Mouse (Mus musculus) kidney, adult 2 months (tissue): Measurements from ENCODE around the gene Nbeal1. TPM values are rescaled to one million over a fixed set of nuclear protein-coding genes. Genes with fewer than 3 reads are reported as not detected.
A peak's percentile ranks its signal among the peaks of the same experiment; 100 is the strongest.

ENCODE experiments used
- DNase-seq: peaks from one replicate; pipeline ENCODE4 v3.0.0; 2021
- H3K27ac ChIP-seq: fragments of 200-500 bp; 2 replicates; pipeline ENCODE4 v1.5.1; 2012; ENCODE audit warnings: low read depth, low read length, control low read depth, inconsistent platforms; ENCODE audit not compliant: insufficient read depth
- H3K27me3 ChIP-seq: fragments of 200-500 bp; replicated peaks from 2 replicates; pipeline ENCODE4 v1.6.1; 2012; ENCODE audit warnings: mild to moderate bottlenecking, moderate library complexity, low read length, inconsistent platforms; ENCODE audit not compliant: control insufficient read depth, insufficient read depth
- H3K36me3 ChIP-seq: fragments of 200-500 bp; 2 replicates; pipeline ENCODE4 v1.6.1; 2012; ENCODE audit warnings: mild to moderate bottlenecking, moderate library complexity, low read length, inconsistent platforms; ENCODE audit not compliant: control insufficient read depth, insufficient read depth
- H3K4me1 ChIP-seq: fragments of 200-500 bp; 2 replicates; pipeline ENCODE4 v1.6.1; 2011; ENCODE audit warnings: low read length; ENCODE audit not compliant: control insufficient read depth, insufficient read depth
- H3K4me3 ChIP-seq: fragments of 200-500 bp; 2 replicates; pipeline ENCODE4 v1.5.1; 2011; ENCODE audit warnings: mild to moderate bottlenecking, low read depth, low read length, control low read depth; ENCODE audit not compliant: insufficient read depth
- CTCF ChIP-seq: fragments of 200-500 bp; conservative IDR thresholded peaks from 2 replicates; pipeline ENCODE4 v1.5.1; 2011; ENCODE audit warnings: low read depth, mild to moderate bottlenecking, control low read depth, low read length, moderate library complexity, mixed read lengths; ENCODE audit not compliant: insufficient read depth, insufficient read length
- POLR2A ChIP-seq: fragments of 200-500 bp; IDR thresholded peaks from one replicate; pipeline ENCODE4 v1.6.1; 2011; ENCODE audit warnings: low read depth, low read length, control low read depth
- WGBS: fragments of 180-500 bp; shearing (Covaris S2); methylation state at CpG from one replicate; pipeline ENCODE4 v1.1.7; 2018; 5-methylcytosine and 5-hydroxymethylcytosine counted together
- polyA plus RNA-seq: library from polyadenylated mRNA; depleted of rRNA; stranded (reverse); fragments of >200 nt; gene quantifications from 2 replicates; pipeline ENCODE4 v1.2.3, GENCODE M21; 2012

Gene Nbeal1
- polyA plus RNA-seq, 1 experiment = 3.6 TPM

- Histone ChIP-seq H3K4me1 (no peaks in the 10 kb centered on the region), H3K4me3 (no peak overlapping the region), H3K36me3 (peaks cover 6% of the 10 kb centered on the region), H3K27ac (no peak overlapping the region), H3K27me3 (no peaks in the 10 kb centered on the region)
- 91% methylated on average over 4 of the region's 4 CpGs for WGBS
- TF ChIP-seq CTCF = no peak
- TF ChIP-seq POLR2A = no peak
- no peak for DNase-seq
Measured at GRCm38 (mm10) chr1:60236261-60236660, 55.9 kb downstream of the Nbeal1 start.

DNA sequence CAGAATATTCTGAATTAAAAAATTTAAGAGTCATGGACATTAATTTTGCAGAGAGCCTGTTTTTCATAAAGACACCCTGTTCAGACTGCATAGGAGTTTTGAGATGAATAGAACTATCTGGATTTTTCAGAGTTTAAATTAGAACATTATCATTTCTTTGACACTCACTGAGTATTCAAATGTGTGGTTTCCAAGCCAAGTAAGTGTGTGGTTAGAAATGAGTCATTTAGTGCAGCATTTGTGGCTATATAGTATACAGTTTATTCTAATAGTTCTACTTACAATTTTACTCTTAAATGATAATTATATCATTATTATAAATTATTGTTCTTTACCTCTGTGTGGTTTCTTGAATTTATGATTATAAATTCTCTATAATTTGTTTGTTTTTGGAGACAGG is 60.0 kb downstream of the Nbeal1 start:
- no peak for TF ChIP-seq CTCF
- no peak for TF ChIP-seq POLR2A
- H3K27me3 ChIP-seq = no peaks in the 10 kb centered on the region
- H3K4me1 ChIP-seq = no peaks in the 10 kb centered on the region
- H3K36me3 ChIP-seq = peaks cover 7% of the 10 kb centered on the region
- no peak overlapping the region for H3K4me3 ChIP-seq
- no peak for DNase-seq
- H3K27ac ChIP-seq = no peak overlapping the region

DNA sequence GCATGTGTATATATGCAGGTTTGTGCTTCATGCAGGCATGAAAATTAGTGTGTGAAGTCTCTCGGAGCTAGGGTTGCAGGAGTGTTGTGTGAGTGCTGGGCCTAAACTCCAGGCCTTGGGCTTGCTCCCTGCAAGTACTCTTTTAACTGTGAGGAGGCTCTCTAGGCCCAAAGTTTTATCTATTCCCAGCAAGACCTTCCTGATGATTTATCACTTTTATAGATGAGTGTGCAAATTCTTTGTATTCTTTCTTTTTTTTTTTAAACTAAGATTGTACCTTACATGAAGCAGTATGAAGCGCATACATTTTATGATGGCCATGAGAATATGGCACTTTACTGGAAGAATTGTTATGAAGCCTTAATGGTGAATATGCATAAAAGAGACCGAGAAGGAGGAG is 87.7 kb downstream of the Nbeal1 start:
- Histone ChIP-seq H3K27ac (no peak overlapping the region), H3K4me1 (no peaks in the 10 kb centered on the region), H3K36me3 (peaks cover 9% of the 10 kb centered on the region), H3K4me3 (no peak overlapping the region), H3K27me3 (no peaks in the 10 kb centered on the region)
- TF ChIP-seq POLR2A = no peak
- no peak for TF ChIP-seq CTCF
- DNase-seq = no peak
- 94% methylated on average over 3 of the region's 3 CpGs for WGBS

DNA sequence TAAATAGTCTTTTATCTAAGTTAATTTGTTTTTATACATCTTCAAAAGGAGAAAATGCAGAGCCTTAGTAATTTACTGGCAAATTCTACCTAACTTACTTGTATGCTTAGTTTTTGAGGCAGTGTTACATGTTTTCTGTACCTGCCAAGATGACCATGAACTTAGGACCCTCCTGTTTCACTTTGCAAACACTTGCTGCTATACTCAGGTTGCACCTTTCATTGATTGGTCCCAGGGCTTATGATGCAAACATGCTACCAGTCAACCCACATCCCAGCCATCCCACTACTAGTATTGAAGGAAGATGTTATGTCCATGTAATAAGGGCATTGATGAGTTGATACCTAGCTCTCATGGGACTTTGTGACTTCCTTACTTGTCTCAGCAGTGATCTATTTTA is 88.9 kb downstream of the Nbeal1 start:
- DNase-seq = no peak
- Histone ChIP-seq H3K36me3 (peaks cover 4% of the 10 kb centered on the region; the same call in 1 of the 2 replicates), H3K4me3 (no peak overlapping the region), H3K4me1 (no peaks in the 10 kb centered on the region), H3K27ac (no peak overlapping the region), H3K27me3 (no peaks in the 10 kb centered on the region)
- TF ChIP-seq CTCF (no peak), POLR2A (no peak)

- Histone ChIP-seq H3K36me3 (peaks cover 3% of the 10 kb centered on the region; the same call in 1 of the 2 replicates), H3K4me1 (no peaks in the 10 kb centered on the region), H3K27ac (no peak overlapping the region), H3K4me3 (no peak overlapping the region), H3K27me3 (no peaks in the 10 kb centered on the region)
- TF ChIP-seq POLR2A (no peak), CTCF (0 out of 2 replicates have a peak, but pooled peaks have one; percentile 8)
- no peak for DNase-seq
- 69% methylated on average over 2 of the region's 2 CpGs for WGBS
Measured at GRCm38 (mm10) chr1:60272471-60272870, 92.1 kb downstream of the Nbeal1 start.

GRCm38 (mm10) chr1:60293921-60294320 is 113.5 kb downstream of the Nbeal1 start:
- DNase-seq = no peak
- Histone ChIP-seq H3K36me3 (peaks cover 3% of the 10 kb centered on the region), H3K4me1 (no peaks in the 10 kb centered on the region), H3K4me3 (no peak overlapping the region), H3K27me3 (no peaks in the 10 kb centered on the region), H3K27ac (no peak overlapping the region)
- 49% methylated on average over 1 of the region's 1 CpGs for WGBS
- TF ChIP-seq CTCF (no peak), POLR2A (no peak)

DNA sequence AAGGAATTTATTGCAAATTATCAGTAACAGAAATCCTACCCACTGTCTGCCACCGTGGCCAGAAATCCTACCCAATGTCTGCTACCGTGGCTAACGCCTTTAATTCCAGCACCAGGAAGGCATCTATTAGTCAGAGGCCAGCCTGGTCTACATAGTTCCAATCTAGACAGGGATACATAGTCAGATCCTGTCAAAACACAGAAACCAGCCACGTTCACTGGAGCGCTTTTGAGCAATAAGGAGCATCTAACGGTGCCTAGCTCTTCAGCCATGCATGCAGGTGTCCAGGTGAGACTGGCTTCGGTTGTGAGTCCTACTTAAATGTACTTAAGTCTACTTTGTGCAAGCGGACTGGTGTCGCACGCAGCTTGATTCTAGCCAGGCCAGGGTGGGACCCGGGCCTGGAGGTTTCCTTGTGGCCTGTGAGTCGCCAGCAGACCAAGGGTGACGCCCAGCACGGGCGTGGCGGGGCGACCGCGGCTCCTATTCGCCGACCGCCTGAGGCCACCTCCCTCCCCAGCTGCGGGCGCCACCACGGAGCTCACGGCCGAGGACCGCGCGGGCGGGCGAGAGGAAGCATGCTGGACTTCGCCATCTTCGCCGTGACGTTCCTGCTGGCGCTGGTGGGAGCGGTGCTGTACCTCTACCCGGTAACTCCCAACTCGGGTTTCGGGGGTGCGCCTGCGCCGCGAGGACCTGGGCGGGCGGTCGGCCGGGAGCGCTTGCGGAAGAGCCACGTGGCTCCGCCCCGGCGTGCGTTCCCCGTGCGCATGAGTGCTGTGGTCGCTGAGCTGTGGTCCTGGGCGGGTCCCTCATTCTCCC is 162.6 kb downstream of the Nbeal1 start, which contains the start of gene Cyp20a1:
Cyp20a1 (plus strand) TSS at position 516 of the 822 bp plus-strand sequence.
- no peaks in the 10 kb centered on the region for H3K4me1 ChIP-seq
- peak; percentile 94 for DNase-seq
- H3K4me3 ChIP-seq = peak within 1 kb of the TSS; percentile 76
- WGBS = under 1% methylated on average over 60 of the region's 60 CpGs
- no peak for TF ChIP-seq CTCF
- TF ChIP-seq POLR2A = peak; percentile 48
- H3K27me3 ChIP-seq = no peaks in the 10 kb centered on the region
- no peaks in the 10 kb centered on the region; the same call in 1 of the 2 replicates for H3K36me3 ChIP-seq
- peak within 1 kb of the TSS; percentile 87 for H3K27ac ChIP-seq
